Mouse (Mus musculus) brain, adult 2 months (tissue): Measurements from ENCODE around the gene B3gnt3.

Experiments
- DNase-seq: peaks from one replicate; pipeline ENCODE4 v3.0.0; 2011; ENCODE audit warnings: low read depth, low spot score

Gene B3gnt3

GRCm38 (mm10) chr8:71678216-71678615 lies 23.4 kb downstream of the B3gnt3 start:
- no peak for DNase-seq

GRCm38 (mm10) chr8:71677555-71677954 lies 24.0 kb downstream of the B3gnt3 start:
- no peak for DNase-seq

- no peak for DNase-seq
These were observed 24.8 kb downstream of the B3gnt3 start for GRCm38 (mm10) chr8:71676803-71677202.

GRCm38 (mm10) chr8:71676020-71676741 lies 25.4 kb downstream of the B3gnt3 start, which contains the start of gene Jak3:
Gene Jak3 (plus strand): TSS chr8:71676296.
- peak; percentile 86 for DNase-seq

GRCm38 (mm10) chr8:71675456-71676019 lies 26.1 kb downstream of the B3gnt3 start:
- DNase-seq, result no peak

GRCm38 (mm10) chr8:71674071-71674470 lies 27.5 kb downstream of the B3gnt3 start:
- DNase-seq, result no peak

- peak; percentile 64 for DNase-seq
These were observed 29.3 kb downstream of the B3gnt3 start for GRCm38 (mm10) chr8:71672168-71672735.

GRCm38 (mm10) chr8:71671549-71671965 lies 30.0 kb downstream of the B3gnt3 start, which contains the start of gene Unc13a:
Gene Unc13a (minus strand): TSS chr8:71671757.
- peak; percentile 97 for DNase-seq

- DNase-seq, result peak; percentile 92
These were observed 30.7 kb downstream of the B3gnt3 start for GRCm38 (mm10) chr8:71670621-71671548.

- DNase-seq, result no peak
These were observed 31.4 kb downstream of the B3gnt3 start for GRCm38 (mm10) chr8:71670198-71670597.

GRCm38 (mm10) chr8:71668220-71668975 lies 33.2 kb downstream of the B3gnt3 start:
- peak; percentile 73 for DNase-seq

- no peak for DNase-seq
These were observed 34.3 kb downstream of the B3gnt3 start for GRCm38 (mm10) chr8:71667256-71667655.

GRCm38 (mm10) chr8:71666855-71667254 lies 34.7 kb downstream of the B3gnt3 start:
- DNase-seq, result peak; percentile 63

- DNase-seq, result no peak
These were observed 36.1 kb downstream of the B3gnt3 start for GRCm38 (mm10) chr8:71665331-71666130.

GRCm38 (mm10) chr8:71660325-71661120 lies 41.1 kb downstream of the B3gnt3 start:
- DNase-seq, result peak; percentile 93

GRCm38 (mm10) chr8:71659751-71660150 lies 41.8 kb downstream of the B3gnt3 start:
- DNase-seq, result peak; percentile 93

GRCm38 (mm10) chr8:71658515-71659049 lies 43.0 kb downstream of the B3gnt3 start:
- DNase-seq, result no peak

GRCm38 (mm10) chr8:71657816-71658215 lies 43.8 kb downstream of the B3gnt3 start:
- DNase-seq, result no peak

GRCm38 (mm10) chr8:71654600-71654999 lies 47.0 kb downstream of the B3gnt3 start:
- DNase-seq, result no peak
